Mouse (Mus musculus) cerebellum, postnatal 25 days (tissue): ENCODE results near the gene Twsg1.

Source experiments
- DNase-seq, 2 experiments: peaks; one replicate each; pipeline ENCODE4 v3.0.0; 2021; ENCODE audit warnings: mixed read lengths in 2 of 2

The Twsg1 gene

DNA sequence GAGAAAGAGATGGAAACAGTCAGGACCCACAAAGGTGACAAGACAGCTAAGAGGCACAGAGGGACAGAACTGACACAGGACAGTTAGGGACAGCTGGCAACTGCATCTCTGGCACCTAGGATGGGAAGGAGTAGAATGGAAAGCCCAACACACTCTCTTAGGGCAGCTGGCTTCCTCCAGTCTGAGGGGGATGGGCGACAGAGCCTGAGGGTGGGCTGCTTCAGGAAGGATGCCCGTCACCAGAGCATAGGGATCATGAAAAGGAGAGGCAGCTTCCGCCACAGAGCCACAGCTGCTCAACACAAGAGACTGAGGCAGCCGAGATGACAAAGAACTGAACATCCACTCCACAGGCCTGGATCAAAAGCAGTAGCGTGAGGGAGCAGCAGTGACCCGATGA, 19.5 kb downstream of the Twsg1 start:
- DNase-seq, result peak; percentile 23 to 34

DNA sequence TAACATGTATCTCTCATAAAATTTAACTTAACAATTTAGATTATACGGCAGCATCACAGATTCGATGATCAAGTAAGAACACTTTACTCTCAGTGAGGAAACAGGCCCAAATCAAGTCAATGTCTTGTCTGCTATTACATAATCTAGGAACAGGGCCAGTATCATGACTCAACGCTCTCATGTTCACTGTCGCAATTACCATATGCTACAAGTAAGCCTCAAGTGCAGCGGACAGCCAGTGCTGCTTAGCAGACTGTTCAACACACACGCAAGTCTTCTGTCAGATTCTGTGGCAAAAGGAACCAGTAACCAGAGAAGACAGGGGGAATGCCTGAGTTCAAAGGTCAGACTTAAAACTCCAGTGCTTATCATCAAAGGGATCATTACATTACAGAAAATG, 20.1 kb downstream of the Twsg1 start:
- DNase-seq, result peak; percentile 66 to 70

DNA sequence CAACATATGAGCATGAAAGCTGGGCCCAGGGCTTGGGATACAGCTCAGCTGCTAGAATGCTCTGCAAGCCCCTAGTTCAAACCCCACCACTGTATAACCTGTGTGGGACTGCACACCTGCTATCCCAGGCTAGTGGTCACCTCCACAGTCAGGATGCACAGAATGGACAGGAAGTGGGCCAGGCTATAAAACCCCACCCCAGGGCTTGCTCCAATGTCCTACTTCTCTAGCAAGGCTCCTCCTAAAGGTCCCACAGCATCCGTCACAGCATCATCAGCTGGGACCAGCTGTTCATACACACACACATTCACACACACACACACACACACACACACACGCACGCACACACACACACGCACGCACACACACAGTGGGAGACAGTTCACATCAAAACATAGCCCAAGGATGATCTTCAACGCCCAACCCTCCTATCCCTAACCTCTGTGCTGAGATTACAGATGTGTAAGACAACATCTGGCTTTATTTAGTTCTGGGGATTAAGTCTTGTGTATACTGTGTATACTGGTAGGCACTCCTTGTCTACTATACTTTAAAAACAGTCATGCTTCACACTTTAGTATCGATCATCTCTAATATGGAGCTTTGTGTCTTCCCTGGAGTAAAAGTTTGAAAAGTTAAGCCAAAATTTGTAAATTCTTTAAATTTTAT, 20.7 kb downstream of the Twsg1 start:
- DNase-seq, result no peak

DNA sequence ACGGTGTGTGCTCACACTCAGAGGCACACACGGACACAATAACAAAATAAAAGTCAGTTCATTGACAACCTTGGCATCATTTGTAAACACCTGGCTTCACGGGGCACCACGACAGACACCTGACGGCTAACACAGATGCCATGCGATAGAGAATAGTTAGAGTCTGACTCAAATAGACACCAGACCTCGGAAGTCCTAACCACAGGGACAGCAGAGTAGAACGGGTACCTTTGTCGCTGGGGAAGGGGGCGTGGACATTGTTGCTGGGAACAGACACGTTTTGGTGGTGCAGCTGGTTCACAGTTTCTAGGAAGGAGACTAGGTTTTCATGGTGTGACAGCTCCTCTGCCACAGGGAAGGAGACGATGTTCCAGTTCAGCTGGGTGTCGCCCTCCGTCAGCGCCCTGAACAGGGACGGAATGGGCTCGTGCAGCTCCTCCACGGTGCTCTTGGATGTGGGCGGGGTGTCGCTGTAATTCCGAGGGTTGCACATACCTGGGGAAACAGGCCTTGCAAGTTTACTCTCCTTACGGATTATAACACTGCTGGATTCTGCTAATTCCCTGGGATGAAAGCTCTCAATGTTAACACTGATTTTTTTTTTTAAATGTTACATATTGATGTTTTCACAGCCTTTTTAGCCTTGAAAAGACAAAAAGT, 21.6 kb downstream of the Twsg1 start:
- no peak for DNase-seq

DNA sequence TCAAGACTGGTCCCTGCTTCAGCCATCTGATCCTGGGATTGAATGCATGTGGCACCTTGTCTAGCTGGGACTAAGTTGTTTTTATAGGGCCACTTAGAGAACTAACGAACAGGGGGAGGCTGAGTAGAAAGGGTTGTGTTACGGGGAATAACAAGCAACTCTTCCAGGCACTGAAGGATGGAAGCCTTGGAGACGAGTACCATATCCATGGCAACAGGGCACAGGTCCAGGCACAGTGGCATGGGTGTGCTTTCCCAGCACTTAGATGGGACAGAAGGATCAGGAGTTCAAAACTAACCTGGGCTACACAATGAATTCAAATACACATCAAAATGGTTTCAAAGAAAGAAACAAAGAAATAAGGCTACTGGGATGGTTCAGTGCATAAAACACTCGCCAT, 23.9 kb downstream of the Twsg1 start:
- DNase-seq, result peak in 1 of 2 experiments; percentile 41

DNA sequence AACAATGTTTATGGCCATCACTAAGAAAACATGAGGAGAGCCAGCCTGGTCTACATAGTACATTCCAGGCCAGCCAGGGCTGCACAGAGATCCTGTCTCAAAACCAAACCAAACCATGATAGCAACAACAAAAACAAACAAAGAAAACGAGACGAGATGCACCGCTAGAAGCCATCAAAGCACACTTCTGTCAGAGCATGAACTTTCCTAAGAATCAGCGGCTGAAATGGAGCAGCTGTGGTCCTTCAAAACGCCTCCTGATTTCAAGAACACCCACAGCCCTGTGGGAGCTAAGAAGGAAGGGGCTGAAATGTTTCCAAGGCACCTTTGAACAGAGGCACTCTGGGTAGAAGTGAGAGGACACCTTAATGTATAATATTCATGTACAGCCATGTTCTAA, 26.8 kb downstream of the Twsg1 start:
- no peak for DNase-seq

DNA sequence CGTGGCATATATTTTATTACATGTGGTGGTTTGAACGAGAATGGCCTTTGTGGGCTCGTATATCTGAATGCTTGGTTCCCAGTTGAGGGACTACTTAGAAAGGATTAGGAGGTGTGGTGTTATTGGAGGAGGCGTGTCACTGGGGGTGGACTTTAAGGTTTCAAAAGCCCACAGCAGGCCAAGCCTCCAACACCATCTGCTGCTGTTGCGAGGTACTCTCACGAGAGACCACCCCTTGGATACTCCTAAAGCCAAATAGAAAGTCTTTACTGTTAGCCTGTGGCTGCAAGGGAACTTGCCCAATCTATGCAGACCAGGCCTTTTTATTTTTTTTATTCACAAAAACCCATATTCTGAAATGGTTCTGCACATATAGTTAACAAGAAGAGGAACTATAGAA, 29.1 kb downstream of the Twsg1 start:
- no peak for DNase-seq

DNA sequence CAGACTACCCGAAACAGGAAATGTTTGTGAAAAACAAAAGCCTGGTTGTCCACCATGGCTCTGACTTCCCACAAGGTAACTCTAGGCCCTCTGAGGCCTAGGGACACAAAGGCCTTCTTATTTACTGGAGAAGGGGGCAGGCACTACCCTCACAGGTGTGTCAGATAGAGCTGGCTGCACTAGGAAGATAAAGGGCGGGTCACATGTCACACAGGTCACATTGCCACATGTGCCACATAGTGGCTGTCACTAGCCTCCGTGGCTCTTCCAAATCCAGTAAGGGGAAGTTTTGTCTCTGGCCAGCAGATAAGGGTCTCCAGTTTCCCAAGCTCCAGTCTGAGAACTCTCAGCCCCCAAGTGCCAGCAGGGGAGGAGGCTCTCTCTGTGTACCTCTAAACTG, 31.8 kb downstream of the Twsg1 start:
- no peak for DNase-seq

DNA sequence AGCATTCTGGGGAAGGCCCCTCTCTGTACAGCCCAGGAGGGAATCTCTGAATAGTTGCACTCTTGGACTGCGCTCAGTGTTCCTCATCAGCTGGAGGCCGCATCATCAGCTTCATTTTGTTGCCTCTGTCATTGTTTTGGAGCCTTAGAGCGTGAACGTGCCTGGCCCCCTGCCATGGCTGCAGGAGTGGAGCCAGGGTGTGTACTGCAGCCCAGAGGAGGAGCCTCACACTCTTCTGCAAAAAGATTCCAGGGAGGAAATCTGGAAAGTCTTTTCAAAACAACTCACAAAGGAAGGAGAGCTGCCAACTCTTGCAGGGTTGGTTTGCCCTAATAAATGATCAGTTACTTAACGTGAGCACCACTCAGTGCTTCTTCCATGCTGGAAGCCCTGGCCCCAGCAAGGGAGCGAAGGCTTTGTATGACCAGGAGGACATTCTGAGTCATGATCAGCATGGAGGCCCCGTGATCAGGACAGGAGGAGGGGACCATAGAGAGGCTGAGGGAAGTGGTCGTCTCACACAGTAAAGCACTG, 34.8 kb downstream of the Twsg1 start:
- DNase-seq, result peak; percentile 61 to 77

DNA sequence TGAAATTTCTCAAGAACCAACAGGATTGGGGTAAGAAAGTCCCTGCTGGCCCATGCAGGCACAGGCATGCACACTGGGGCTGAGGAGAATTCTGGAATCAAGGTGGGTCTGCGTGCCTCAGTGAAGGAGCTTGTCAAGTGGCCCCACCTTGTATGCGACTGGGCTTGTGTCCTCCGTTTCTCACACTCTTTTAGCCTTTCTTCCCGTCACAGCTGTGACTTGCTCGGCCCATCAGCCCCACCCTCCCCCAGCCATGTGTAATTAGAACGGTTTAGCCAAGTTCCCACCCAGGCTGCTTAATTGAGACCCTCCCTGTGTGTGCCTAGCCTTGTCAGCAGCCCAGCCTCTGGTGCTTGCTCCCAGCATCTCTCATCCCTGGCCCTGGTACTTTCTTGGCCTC, 36.9 kb downstream of the Twsg1 start:
- no peak for DNase-seq

DNA sequence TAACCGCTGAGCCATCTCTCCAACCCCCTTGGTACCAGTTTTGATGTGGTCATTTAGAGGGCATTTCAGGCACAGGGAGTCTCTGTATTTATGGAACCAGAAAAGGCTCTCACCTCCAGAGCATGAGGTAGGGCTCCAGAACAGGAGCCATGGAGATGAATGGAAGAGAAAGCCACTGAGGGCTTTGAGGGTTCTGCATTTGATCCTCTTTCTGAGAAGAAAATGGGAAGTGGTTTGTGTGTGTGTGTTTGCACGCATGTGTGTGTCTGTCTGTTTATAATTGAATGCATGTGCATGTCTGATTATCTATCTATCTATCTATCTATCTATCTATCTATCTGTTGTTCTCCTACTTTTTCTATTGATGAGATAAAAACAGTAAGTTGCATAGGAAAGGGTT, 38.8 kb downstream of the Twsg1 start:
- no peak for DNase-seq

DNA sequence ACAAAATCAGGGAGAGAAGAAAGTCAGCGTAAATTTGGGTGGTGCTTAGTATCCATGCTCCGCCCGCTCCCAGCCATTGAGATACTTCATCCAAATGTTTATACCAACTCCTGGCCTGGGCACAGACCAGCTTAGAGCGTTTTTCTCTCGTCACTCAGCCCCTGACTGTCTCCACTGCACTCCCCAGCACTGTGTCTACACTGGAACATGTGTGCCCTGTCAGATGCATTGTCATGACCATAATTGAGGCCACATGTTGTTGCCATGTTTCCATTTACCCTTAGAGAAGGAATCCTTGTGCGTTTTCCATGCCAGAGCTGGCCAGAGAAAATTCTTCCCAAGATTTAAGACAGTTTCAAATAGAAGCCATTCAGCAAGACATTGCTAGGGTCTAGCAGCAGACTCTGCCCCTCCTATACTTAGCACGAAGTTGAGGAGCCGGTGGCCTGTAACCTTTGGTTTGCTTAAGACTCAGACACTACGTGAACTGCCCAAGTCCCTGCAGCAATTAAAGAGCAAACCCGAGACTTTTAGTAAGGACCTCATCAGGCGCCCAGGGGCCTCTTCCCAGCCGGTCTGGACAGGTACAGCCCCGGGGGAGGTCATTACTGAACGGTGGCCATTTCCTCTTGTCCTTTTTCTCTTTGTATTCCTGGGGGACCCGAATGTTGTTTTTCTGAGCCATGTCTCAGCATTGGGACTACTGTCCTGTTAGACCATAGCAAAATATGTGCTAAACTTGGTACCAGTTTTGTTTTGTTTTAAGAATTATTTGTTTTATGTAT, 39.5 kb downstream of the Twsg1 start:
- DNase-seq, result no peak

DNA sequence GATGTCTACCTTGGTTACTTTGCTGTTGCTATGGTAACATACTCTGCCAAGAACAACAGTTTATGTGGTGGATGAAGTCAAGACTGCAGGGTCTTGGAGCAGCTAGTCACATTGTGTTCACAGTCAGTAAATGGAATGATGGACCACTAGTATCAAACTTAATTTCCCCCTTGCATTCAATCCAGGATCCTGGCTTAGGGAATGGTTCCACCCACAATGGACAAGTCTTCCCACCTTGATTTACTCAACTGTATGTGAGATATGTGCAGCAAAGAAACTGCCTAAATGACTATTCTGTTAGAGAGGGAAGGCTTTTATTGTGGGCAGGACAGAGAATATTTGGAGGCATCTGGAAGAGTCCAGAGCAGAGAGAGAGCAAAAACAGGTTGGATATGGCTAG, 42.8 kb downstream of the Twsg1 start:
- no peak for DNase-seq

DNA sequence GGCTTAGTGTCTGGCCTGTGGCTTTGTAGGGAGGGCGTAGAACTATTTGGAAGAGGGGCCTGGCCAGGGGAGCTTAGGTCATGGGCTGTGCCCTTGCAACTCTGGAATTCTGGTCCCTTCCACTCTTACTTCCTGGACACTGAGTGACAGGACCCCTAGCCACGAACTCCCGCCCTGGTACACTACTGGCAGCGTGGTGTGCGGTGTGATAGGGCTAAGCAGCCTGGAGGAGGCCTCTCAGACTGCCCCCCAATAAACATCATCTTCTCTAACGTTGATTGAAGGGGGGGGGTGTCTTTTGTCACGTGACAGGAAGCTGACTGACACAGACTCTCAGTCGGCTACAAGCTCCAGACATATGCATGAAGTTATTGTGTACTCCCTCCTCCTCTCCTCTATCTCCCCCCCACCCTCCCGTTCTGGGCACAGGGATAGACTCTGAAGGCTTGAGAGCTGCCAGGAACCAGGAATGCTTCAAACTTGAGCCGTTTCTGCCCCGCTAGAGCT, 44.1 kb downstream of the Twsg1 start:
- no peak for DNase-seq

DNA sequence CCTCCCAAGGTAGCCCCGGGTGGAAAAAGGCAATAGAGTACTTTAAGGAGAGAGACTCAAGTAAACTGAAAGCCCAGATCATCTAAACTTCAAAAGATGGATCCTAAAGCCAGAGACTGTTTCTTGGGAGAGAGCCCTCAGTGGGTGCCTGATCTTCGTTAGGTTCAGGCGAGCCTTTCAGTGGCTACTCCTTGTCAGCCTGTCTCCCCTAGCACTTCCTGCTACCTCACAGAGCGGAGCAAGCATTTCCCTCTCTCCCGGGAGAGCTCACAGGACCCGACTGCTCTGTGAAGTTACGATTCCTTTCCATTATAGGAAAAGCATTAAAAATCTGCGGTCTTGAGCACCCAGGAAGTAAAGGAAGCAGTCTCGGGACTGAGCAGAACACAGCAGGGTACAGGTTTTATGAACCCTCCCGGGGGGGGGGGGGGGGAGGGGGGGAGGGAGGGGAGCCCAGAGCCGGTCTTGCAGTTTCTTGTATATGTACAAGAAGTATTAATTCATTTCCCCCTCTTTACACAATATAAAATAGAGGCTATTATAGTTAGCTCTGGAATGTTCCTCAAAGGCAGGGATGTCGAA, 44.6 kb downstream of the Twsg1 start:
- DNase-seq, result no peak

DNA sequence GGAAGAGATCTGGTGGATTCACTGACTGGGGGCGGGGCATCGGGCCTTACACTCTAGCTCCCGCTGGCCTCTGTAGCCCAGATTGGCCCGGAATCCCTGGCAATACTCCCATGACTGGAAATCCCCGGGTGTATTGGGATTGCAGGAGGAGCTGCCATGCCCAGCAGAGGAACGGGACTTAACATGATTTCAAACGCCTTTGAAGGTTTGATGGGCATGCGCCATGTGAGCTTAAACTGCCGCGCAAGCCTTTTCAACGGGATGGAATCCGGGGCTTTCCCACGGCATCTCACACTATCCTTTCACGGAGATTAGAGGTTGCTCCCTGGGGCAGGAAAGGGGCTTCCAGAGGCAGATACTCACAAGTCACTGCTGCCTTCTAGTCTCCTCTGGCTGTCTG, 45.8 kb downstream of the Twsg1 start:
- DNase-seq, result peak in 1 of 2 experiments; percentile 27

DNA sequence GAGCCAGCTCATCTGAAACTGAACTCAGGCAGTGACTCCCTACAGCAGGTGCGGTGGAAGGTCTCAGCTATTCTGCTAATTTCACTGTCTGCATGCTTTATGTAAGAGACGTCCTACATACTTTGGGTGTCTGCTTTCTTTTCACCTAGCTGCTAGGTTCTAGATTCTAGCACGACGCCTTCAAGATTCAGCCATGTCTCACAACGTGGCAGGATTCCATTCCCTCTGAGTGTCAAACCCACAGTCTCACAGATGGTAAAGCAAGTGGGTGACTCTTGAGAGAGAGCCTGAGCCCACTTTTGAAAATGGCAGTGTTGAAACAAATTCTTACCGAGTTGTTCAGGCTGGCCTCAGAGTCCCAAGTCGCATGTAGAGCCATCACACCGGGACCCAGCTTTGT, 47.2 kb downstream of the Twsg1 start:
- no peak for DNase-seq

DNA sequence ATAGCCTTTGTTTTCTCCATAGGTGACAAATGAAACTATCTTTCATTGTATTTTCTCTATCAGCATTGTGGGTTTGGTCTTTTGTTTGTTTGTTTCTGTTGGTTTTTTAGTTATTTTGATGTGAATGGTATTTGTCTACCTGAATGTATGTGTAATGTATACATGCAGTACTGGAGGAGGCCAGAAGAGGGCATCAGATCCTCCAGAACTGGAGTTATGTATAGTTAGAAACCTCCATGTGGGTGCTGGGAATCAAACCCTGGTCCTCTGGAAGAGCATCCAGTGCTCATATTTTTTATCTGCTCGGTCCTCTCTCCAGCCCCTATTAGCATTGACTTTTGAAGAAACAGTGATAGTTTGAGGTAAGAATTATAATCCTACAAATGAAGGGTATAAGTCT, 48.0 kb downstream of the Twsg1 start:
- no peak for DNase-seq

DNA sequence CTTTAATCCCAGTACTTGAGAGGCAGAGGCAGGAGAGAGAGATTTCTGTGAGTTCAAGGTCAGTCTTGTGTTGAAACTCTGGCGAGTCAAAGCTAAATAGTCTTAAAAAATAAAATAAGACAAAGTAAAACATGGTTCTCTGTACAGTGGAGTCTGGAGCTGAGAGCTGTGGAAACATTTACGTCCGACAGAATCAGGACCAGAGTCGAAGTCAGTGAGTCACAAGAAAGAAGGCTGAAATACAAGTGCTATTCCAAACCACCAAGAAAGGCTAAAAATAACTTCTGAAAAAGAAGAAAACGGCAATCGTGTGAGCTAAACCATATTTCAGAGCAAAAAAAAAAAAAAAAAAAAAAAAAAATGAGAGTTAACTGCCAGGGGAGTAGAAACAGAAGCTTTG, 48.7 kb downstream of the Twsg1 start:
- no peak for DNase-seq

DNA sequence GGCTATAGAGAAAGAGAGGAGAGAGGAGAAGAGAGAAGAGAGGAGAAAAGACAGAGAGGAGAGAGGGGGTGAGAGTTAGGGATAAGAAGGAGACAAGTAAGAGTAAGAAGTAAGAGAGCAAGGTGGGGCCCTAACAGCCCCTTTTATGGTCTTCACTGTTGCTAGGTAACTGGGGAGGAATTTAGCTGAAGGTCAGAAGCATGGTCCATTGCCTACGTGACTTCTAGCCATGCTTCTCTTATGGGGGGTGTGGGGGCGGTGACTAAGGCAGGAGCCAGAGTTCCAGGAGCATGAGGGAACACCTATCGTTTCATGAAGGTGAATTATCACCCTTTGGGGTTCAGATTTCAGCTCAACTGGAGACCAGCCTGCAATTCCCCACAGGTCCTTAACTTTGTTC, 55.0 kb downstream of the Twsg1 start:
- DNase-seq, result no peak

DNA sequence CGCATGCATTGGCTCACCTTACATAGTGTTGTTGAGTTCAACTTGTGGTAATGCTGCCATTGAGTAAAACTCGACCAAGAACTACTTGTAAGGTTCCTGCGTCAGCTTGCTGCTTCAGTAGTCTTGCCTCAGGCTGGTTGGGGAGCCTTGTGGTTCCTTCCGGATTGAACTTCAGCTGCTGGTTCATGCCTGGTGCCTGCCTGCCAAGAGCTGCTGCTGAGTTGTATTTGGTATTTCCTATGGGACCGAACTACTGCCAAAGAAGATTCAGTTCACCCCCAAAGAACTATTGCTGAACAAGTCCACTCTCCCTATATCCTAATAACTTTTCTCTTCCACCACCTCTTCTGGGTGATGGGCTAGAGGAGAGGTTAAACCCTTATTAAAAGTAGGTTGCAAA, 61.5 kb downstream of the Twsg1 start:
- no peak for DNase-seq

DNA sequence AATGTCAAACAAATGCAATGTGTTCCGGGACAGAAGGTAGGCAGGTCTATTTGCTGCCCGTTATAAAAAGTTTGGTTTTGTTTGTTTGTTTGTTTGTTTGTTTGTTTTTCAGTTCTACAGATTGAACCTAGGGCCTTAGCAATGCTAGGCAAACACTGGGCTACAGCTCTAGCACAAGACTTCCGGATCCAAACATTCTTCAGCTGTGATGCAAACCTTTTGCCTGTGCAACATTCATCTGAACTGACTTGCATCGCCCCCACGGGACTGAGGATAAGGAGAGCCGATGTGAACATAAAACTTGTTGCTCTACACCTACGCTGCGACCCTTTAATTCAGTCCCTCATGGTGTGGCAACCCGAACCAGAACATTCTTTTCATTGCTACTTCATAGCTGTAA, 64.5 kb downstream of the Twsg1 start:
- DNase-seq, result no peak
